Mouse (Mus musculus) layer of hippocampus, adult 6 months (tissue): ENCODE measurements around the gene Ywhaq. TPM values are rescaled to one million over a fixed set of nuclear protein-coding genes. Genes with fewer than 3 reads are reported as not detected.

Experiments used
- long read RNA-seq, 2 experiments: library from polyadenylated mRNA; unstranded; transcript quantifications; one replicate each; pipeline ENCODE4 v2.0.0; 2019 to 2020
- polyA plus RNA-seq: library from polyadenylated mRNA; unstranded; fragments of <200 nt; fragmentation: Nextera tagmentation; gene quantifications from 2 replicates; pipeline ENCODE4 v1.2.3, GENCODE M21; 2021

Ywhaq gene
- 539 and 546 TPM in 2 replicates for polyA plus RNA-seq
- long read RNA-seq, experiment 1, transcript Ywhaq-202 (6 exons, 2,197 nt), result major isoform, 1,212 of 1,541 reads
- long read RNA-seq, experiment 1, transcript Ywhaq-201 (5 exons, 2,110 nt), result minor isoform, 226 of 1,541 reads
- long read RNA-seq, experiment 1, partial matches to known transcripts, result 42 of 1,541 reads
- long read RNA-seq, experiment 1, other reads (novel, unspliced or antisense), result 61 of 1,541 reads
- long read RNA-seq, experiment 2, transcript Ywhaq-201 (5 exons, 2,110 nt), result minor isoform, 429 of 3,937 reads
- long read RNA-seq, experiment 2, transcript Ywhaq-202 (6 exons, 2,197 nt), result major isoform, 3,436 of 3,937 reads
- long read RNA-seq, experiment 2, partial matches to known transcripts, result 6 of 3,937 reads
- long read RNA-seq, experiment 2, other reads (novel, unspliced or antisense), result 65 of 3,937 reads

GRCm38 (mm10) chr12:21417100-21418070 lies at the start of gene Ywhaq:
Gene Ywhaq, minus strand, starts transcription at chr12:21417637.

DNA sequence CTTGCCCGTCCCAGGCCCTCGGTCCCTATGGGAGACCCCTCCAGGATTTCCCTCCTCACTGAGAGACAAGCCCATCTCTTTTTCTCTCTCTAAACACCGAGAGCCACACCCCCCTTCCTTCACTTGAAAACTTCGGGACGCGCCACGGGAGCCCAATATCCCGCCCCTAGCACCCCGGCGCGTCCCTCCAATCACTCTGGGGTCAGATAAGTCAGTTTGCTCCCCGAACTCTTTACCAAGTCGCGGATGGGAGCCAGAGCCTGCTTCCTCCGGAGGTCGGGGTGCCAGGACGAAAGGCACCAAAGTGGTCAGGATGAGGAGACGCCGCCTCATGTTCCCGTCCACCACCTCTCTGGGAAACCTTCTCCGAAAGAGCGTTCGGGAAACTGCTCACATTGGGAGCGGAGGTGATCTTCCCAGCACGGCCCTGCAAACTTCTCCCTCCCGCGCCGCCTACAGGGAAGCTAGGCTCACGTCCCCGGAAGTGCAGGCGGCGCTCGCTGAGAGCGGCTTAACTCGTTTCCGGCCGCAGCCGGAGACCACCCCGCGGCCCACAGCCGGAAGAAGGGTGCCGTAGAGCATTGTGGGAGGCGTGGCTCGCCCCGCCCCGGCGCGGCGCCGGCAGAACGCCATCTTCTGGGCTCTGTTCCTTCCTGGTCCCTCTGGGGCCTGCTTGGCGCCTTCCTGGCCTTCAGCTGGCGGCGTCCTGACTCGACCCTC lies 44.2 kb downstream of the Ywhaq start, which contains the start of gene Adam17:
Adam17 (minus strand) TSS at position 533 of the 720 bp plus-strand sequence.

Other genes with a start within 250 kb of the Ywhaq start
- 43.3 and 44.8 TPM in 2 replicates for gene Cpsf3, start 132.2 kb downstream of the Ywhaq start, polyA plus RNA-seq
- gene Itgb1bp1, start 131.4 kb downstream of the Ywhaq start, polyA plus RNA-seq, result 44.2 and 51.6 TPM in 2 replicates
- 29.4 and 34.4 TPM in 2 replicates for gene Iah1, start 101.2 kb downstream of the Ywhaq start, polyA plus RNA-seq
- 3.7 and 4.2 TPM in 2 replicates for gene Adam17, start 44.0 kb downstream of the Ywhaq start, polyA plus RNA-seq